Mouse (Mus musculus) lung, adult 2 months (tissue): ENCODE data around the gene Gm10228. TPM values are rescaled to one million over a fixed set of nuclear protein-coding genes. Genes with fewer than 3 reads are reported as not detected.
"Not testable (repeated sequence)": the region's sequence is repeated elsewhere in the genome, so short reads cannot be mapped to it uniquely, and the experiment has no call there.

ENCODE experiments used
- DNase-seq: peaks from one replicate; pipeline ENCODE4 v3.0.0; 2022
- H3K4me1 ChIP-seq: fragments of 200-500 bp; 2 replicates; pipeline ENCODE4 v1.6.1; 2011; ENCODE audit warnings: low read length; ENCODE audit not compliant: control insufficient read depth, insufficient read depth
- H3K4me3 ChIP-seq: fragments of 200-500 bp; replicated peaks from 2 replicates; pipeline ENCODE3; 2011; ENCODE audit warnings: low read depth, mild to moderate bottlenecking, control low read depth, low read length; ENCODE audit errors: extremely low read depth
- CTCF ChIP-seq: fragments of 200-500 bp; IDR thresholded peaks from 2 replicates; pipeline ENCODE4 v1.5.1; 2011; ENCODE audit warnings: mild to moderate bottlenecking, low read length, control low read depth; ENCODE audit not compliant: insufficient read depth
- POLR2A ChIP-seq: fragments of 200-500 bp; IDR thresholded peaks from 2 replicates; pipeline ENCODE4 v1.6.1; 2011; ENCODE audit warnings: low read depth, mild to moderate bottlenecking, control low read depth, low read length, borderline replicate concordance; ENCODE audit errors: extremely low read depth
- WGBS: fragments of 180-500 bp; shearing (Covaris S2); methylation state at CpG from one replicate; pipeline ENCODE4 v1.1.7; 2018; 5-methylcytosine and 5-hydroxymethylcytosine counted together
- polyA plus RNA-seq: library from polyadenylated mRNA; depleted of rRNA; stranded (reverse); fragments of >200 nt; gene quantifications from 2 replicates; pipeline ENCODE4 v1.2.3, GENCODE M21; 2012; rRNA removed

Gene Gm10228
- not detected in 2 replicates for polyA plus RNA-seq

DNA sequence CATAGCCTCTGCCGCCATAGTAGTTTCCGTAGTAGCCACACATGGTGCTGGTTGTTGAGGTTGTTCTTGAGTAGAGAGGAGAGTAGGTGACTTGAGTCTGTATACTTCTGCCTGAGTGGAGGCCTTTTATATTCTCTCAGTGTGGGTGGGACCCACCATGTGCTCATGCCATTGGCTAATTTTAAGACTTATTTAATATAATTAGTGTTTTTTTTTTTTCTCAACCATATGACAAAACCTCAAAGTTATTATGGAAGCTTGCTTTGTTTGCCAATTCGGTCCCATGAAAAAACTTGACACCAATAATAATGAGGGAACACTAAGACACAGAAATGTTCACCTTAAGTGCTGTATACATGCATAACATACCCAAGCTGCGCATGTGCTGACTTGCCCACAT is at the start of gene Gm10228:
Gene Gm10228 (minus strand): TSS at position 101 of the 400 bp plus-strand sequence.
- not testable (repeated sequence) for DNase-seq, H3K4me1 ChIP-seq, H3K4me3 ChIP-seq
- WGBS: 77% methylated on average over 2 of the region's 4 CpGs

DNA sequence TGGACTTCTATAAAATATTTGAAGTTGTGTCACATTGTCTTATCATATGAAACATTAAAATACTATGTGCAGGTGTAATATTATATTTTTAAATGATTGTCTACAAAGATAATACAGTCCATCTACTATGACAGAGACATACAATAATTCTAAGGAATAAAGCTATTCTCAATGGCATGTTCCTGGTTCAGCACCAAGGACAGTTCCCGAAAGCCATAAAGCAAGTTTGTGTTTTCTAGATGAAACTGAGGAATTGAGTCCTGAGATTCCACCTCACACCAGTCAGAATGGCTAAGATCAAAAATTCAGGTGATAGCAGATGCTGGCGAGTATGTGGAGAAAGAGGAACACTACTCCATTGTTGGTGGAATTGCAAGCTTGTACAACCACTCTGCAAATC is 29.8 kb upstream of the Gm10228 start:
- H3K4me1 ChIP-seq, H3K4me3 ChIP-seq, DNase-seq: not testable (repeated sequence)
- 56% methylated on average over 2 of the region's 2 CpGs for WGBS

DNA sequence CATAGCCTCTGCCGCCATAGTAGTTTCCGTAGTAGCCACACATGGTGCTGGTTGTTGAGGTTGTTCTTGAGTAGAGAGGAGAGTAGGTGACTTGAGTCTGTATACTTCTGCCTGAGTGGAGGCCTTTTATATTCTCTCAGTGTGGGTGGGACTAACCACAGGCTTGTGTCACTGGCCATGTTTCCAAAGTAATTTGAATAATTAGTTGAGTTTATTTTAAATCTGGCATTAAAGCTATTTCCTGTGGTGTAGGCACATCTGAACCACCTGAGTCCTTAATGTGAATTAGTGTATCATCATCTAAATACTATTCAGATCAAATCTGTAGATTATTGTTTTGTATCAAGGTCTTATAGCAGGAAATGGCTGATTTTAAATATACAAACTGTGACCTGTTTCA is 22.6 kb upstream of the Gm10228 start, which contains the start of gene 1110025L11Rik:
Gene 1110025L11Rik (minus strand): TSS at position 101 of the 400 bp plus-strand sequence.
- WGBS: no CpG with 5 or more reads among the region's 2 CpGs
- not testable (repeated sequence) for H3K4me1 ChIP-seq, H3K4me3 ChIP-seq, DNase-seq

DNA sequence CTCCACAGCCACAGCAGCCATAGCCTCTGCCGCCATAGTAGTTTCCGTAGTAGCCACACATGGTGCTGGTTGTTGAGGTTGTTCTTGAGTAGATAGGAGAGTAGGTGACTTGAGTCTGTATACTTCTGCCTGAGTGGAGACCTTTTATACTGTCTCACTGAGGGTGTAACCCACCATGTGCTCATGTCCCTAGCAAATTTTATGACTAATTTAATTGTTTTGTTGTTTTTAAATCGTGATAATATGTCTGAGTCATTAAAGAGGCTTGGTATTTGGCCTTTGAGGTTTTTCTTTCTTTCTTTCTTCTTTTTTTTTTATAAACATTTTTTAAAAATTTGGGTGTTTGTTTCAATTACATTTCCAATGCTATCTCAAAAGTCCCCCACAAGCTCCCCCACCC is 6.5 kb upstream of the Gm10228 start, which contains the start of gene Krtap6-5:
Gene Krtap6-5 (minus strand): TSS at position 101 of the 400 bp plus-strand sequence.
- Histone ChIP-seq H3K4me3 (no peak within 1 kb of the TSS), H3K4me1 (no peaks in the 10 kb centered on the region)
- no peak for DNase-seq
- WGBS: 75% methylated on average over 3 of the region's 3 CpGs
- no peak for TF ChIP-seq CTCF
- no peak for TF ChIP-seq POLR2A

DNA sequence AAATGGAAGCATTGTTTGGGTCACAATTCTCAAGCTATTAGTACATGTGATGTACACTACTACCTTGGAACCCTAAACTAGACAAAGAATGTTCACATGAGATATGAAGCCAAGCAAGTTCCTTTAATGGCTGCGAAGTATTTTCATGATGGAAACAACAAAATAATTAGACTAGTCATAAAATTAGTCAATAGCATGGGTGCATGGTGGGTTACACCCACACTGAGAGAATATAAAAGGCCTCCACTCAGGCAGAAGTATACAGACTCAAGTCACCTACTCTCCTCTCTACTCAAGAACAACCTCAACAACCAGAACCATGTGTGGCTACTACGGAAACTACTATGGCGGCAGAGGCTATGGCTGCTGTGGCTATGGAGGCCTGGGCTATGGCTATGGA is 9.9 kb downstream of the Gm10228 start, which contains the start of gene Krtap6-1:
Gene Krtap6-1 (plus strand): TSS at position 301 of the 400 bp plus-strand sequence.
- H3K4me3 ChIP-seq, DNase-seq, H3K4me1 ChIP-seq: not testable (repeated sequence)
- WGBS: 86% methylated on average over 3 of the region's 3 CpGs

DNA sequence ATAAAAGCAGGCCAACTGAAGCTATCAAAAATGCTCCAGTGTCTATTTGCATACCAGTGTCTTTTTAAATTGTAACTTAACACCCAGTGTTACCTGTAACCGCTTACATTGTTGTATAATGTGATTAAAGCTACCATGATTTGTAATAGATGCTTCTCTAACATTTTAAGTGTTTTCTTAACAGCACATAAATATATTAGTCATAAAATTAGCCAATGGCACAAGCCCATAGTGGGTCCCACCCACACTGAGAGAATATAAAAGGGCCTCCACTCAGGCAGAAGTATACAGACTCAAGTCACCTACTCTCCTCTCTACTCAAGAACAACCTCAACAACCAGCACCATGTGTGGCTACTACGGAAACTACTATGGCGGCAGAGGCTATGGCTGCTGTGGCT is 26.3 kb downstream of the Gm10228 start, which contains the start of gene Gm10229:
Gene Gm10229 (plus strand): TSS at position 301 of the 400 bp plus-strand sequence.
- DNase-seq, H3K4me1 ChIP-seq, H3K4me3 ChIP-seq: not testable (repeated sequence)
- WGBS: 86% methylated on average over 3 of the region's 3 CpGs

DNA sequence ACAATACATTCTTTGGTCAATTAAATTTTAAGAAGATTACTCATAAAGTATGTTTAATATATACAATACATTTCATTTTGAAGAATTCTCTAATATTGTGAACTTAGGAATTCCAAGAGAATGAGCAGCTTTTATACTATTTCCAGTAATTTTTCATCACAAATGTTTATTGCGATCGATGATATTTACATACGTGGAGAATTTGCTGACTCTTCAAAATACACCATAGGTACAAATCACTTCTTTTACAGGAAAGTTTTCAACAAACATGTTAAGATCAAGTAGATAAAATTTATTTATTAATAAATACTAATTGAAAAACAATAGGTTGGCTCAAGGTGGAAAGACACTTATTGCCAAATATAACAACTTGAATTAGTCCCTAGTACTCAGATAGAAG is 27.3 kb downstream of the Gm10228 start:
- no peak overlapping the region for H3K4me3 ChIP-seq
- TF ChIP-seq CTCF: no peak
- no peak for TF ChIP-seq POLR2A
- no peaks in the 10 kb centered on the region for H3K4me1 ChIP-seq
- 96% methylated on average over 3 of the region's 3 CpGs for WGBS
- DNase-seq: no peak

DNA sequence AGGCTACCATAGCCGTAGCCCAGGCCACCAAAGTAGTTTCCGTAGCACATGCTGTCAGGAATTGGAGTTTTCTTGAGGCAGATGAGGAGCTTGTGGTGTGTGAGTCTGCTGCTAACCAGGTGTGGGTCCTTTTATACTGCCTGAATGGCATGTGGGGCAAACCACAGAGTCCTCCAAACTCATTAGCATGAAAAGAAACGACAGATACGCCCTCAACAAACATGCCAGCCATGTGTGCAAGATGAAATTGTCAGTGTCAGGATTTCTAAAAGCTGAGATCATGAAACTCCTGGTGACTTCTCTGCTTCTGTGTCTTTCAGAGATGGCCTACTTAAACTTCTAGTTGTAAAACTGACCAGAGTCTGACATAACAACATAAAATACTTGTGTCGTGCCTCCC is 30.6 kb downstream of the Gm10228 start, which contains the start of gene Krtap22-2:
Gene Krtap22-2 (minus strand): TSS at position 101 of the 400 bp plus-strand sequence.
- Histone ChIP-seq H3K4me1 (no peaks in the 10 kb centered on the region), H3K4me3 (no peak within 1 kb of the TSS)
- no peak for DNase-seq
- no peak for TF ChIP-seq POLR2A
- no peak for TF ChIP-seq CTCF
- WGBS: 73% methylated on average over 5 of the region's 5 CpGs

Other genes with a start within 250 kb of the Gm10228 start
- gene Gm20741, start 229.3 kb downstream of the Gm10228 start, polyA plus RNA-seq: not detected in 2 replicates
- not detected in 2 replicates for gene Krtap15, start 221.3 kb downstream of the Gm10228 start, polyA plus RNA-seq
- not detected in 2 replicates for gene Krtap14, start 215.3 kb downstream of the Gm10228 start, polyA plus RNA-seq
- not detected in 2 replicates for gene Krtap19-1, start 172.1 kb downstream of the Gm10228 start, polyA plus RNA-seq
- gene Krtap19-2, start 167.2 kb downstream of the Gm10228 start, polyA plus RNA-seq: not detected in 2 replicates
- not detected in 2 replicates for gene Krtap19-3, start 163.4 kb downstream of the Gm10228 start, polyA plus RNA-seq
- gene Krtap19-4, start 156.4 kb downstream of the Gm10228 start, polyA plus RNA-seq: not detected in 2 replicates
- not detected in 2 replicates for gene Krtap19-5, start 145.0 kb downstream of the Gm10228 start, polyA plus RNA-seq
- gene Krtap19-9b, start 109.2 kb downstream of the Gm10228 start, polyA plus RNA-seq: not detected in 2 replicates
- not detected in 2 replicates for gene Krtap16-3, start 78.6 kb downstream of the Gm10228 start, polyA plus RNA-seq
- not detected in 2 replicates for gene Krtap22-2, start 30.7 kb downstream of the Gm10228 start, polyA plus RNA-seq
- not detected in 2 replicates for gene Gm10229, start 26.2 kb downstream of the Gm10228 start, polyA plus RNA-seq
- not detected in 2 replicates for gene Krtap6-1, start 9.8 kb downstream of the Gm10228 start, polyA plus RNA-seq
- gene Krtap6-5, start 6.4 kb upstream of the Gm10228 start, polyA plus RNA-seq: not detected in 2 replicates
- gene 1110025L11Rik, start 22.5 kb upstream of the Gm10228 start, polyA plus RNA-seq: not detected in 2 replicates
- not detected in 2 replicates for gene Krtap6-3, start 42.5 kb upstream of the Gm10228 start, polyA plus RNA-seq
- not detected in 2 replicates for gene Gm6358, start 99.4 kb upstream of the Gm10228 start, polyA plus RNA-seq
- gene Gm10061, start 109.6 kb upstream of the Gm10228 start, polyA plus RNA-seq: not detected in 2 replicates
- not detected in 2 replicates for gene Gm9789, start 116.5 kb upstream of the Gm10228 start, polyA plus RNA-seq
- not detected in 2 replicates for gene Gm7735, start 128.0 kb upstream of the Gm10228 start, polyA plus RNA-seq
- not detected in 2 replicates for gene 1110057P08Rik, start 133.3 kb upstream of the Gm10228 start, polyA plus RNA-seq
- gene Krtap20-2, start 164.4 kb upstream of the Gm10228 start, polyA plus RNA-seq: not detected in 2 replicates